Mouse (Mus musculus) MN1 (cell line): ENCODE measurements at regions not wholly inside any gene's neighbourhood (a gene's known extent, or its start where the extent isn't known, plus 50 kb on each side); places are given as distances from the start of the nearest gene placed in this dataset.

ENCODE experiments used
- DNase-seq: peaks from one replicate; pipeline ENCODE4 v3.0.0-alpha.2; 2016; ENCODE audit warnings: low spot score

DNA sequence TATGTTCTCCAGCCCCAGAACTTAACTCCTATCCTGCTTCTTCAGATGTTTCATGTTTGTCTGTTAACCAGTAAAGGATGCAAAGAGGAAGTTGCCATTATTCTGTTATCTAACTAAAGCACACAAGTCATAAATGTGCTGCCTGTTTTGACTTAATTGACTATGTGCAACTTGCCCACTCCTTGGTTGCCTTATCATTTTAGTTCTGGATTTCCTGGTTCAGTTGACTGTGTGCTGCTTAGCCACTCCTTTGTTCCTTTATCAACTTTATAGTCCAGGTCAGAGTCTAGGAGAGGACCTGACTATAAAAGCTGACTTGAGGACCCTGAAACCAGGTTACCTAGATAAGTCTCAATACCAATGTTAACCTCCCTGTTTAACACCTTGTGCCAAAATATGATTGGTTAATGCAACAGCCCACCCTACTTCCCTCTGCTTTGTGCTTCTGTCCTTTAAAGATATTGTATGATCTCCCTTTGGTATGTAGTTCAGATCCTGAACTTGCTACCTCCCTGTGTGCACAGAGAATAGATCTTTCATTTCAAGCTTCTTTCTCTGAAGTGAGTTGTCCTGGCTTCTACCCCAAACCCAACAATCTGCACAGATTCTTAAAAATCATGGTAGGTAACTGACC, 721.2 kb upstream of the Lcorl start:
- DNase-seq, result no peak

GRCm38 (mm10) chr5:46573869-46574268, 716.5 kb upstream of the Lcorl start:
- DNase-seq, result peak; percentile 24

DNA sequence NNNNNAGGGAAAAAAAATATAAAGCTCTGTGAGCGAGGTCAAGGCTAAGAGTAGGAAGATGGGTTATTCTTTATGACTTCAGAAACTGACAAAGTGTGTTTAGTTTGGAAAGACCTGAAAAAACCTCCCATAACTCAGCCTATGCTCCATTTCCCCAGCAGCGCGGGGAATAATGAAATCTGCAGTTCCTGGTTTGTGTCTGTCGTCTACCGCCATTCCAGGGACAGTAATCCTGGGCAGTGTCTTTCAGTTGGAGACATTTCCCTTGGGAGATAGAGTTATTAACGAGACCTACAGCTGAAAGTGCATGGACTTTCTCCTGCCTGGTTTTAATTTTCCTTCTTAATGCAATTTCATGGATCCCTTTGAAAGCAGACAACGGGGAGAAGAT, 715.9 kb upstream of the Lcorl start:
- DNase-seq, result peak; percentile 95

- DNase-seq, result no peak
These were observed 699.4 kb upstream of the Lcorl start for GRCm38 (mm10) chr5:46556691-46557265.

- DNase-seq, result no peak
These were observed 684.2 kb upstream of the Lcorl start for GRCm38 (mm10) chr5:46541333-46542324.
